Mouse (Mus musculus): ENCODE measurements around the gene Atp8a2. TPM values are rescaled to one million over a fixed set of nuclear protein-coding genes. Genes with fewer than 3 reads are reported as not detected.

Gene Atp8a2
- polyA plus RNA-seq, 1 experiment from 2014 or later: 6.1 TPM

DNA sequence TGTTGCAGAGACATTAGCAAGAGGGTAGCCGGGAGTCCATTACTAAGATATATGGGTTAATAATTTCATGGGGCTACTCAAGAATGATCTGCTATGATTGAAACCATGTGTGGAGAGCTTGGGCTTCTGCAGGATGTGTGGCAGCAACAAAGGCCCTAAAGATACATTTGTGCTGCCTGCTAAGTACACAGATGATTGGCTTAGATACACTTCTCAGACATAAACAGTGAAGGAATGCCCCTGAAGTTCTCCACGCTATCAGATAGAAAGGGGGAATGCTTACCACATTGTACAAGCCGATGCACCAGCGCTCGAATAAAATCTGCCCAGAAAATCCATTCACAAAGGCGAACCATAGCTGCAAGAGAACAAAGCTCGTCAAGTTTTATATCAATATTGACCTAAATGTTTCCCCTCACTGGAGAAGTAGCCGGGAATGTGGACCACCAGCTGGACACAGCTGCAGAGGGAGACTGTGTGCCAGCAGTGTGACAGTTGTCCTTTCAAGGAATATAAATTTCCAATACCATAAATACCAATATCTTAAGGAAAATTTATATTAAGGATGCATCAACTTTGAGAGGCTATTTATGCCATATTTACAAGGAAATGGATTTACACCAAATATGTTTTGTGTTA lies 394.9 kb downstream of the Atp8a2 start:
- H3K36me3 ChIP-seq: no peaks in the 10 kb centered on the region
- H3K27me3 ChIP-seq: no peaks in the 10 kb centered on the region
- WGBS: 46% methylated on average over 8 of the region's 8 CpGs
- H3K27ac ChIP-seq: no peak overlapping the region
- H3K4me3 ChIP-seq: no peak overlapping the region
- ATAC-seq (ENCODE audit: insufficient number of reproducible peaks, insufficient read depth, low FRiP score, low TSS enrichment): no peak
- no peak overlapping the region for H3K9ac ChIP-seq
- no peaks in the 10 kb centered on the region for H3K9me3 ChIP-seq
- no peak overlapping the region for H3K4me2 ChIP-seq (replicated peaks)
- peaks cover 10% of the 10 kb centered on the region; the same call in 1 of the 2 replicates for H3K4me1 ChIP-seq

DNA sequence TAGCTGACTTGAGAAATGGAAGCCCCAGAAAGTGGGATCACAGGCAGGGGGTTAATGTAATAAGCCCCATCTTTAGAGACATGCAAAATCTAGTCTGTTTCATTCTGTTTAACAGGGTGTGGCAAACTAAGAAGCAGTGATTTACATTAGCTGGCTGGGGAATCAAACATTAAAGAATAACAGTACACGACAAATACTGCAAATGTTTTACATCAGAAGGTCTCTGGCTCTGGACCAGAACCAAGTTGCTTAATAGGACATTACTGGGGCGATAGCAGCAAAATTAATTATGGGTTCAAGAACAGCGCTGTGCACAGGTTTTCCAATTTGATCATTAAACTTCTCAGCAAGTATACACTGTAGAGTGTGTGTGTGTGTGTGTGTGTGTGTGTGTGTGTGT lies 397.5 kb downstream of the Atp8a2 start:
- H3K4me1 ChIP-seq: no peaks in the 10 kb centered on the region
- H3K27me3 ChIP-seq: no peaks in the 10 kb centered on the region
- no peak overlapping the region for H3K4me3 ChIP-seq
- no peak for ATAC-seq (ENCODE audit: insufficient number of reproducible peaks, insufficient read depth, low FRiP score, low TSS enrichment)
- no peak overlapping the region for H3K27ac ChIP-seq
- H3K4me2 ChIP-seq (replicated peaks): no peak overlapping the region
- H3K36me3 ChIP-seq: no peaks in the 10 kb centered on the region
- no peak overlapping the region for H3K9ac ChIP-seq
- WGBS: 84% methylated on average over 3 of the region's 3 CpGs
- no peaks in the 10 kb centered on the region for H3K9me3 ChIP-seq

DNA sequence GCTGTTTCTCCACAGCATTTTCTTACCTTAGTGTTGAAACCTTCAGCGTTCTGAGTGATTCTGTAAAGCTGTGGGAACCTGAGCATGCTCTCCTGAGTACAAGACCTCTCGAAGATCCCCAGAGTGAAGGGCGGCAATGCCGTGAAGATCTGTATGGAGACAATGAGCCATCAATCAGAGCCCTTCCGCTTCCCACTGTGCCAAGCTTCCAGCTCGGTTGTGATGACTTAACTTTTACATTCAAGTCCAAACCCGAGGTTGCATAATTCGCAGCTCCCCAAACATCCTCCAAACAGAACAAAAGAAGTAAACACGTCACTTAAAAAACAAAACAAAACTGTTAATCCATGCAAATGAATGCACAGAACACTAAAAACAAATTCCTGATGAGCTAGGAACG lies 403.1 kb downstream of the Atp8a2 start:
- Histone ChIP-seq H3K27ac (no peak overlapping the region), H3K27me3 (no peaks in the 10 kb centered on the region), H3K9me3 (no peaks in the 10 kb centered on the region), H3K9ac (no peak overlapping the region), H3K4me1 (no peaks in the 10 kb centered on the region), H3K4me2 (replicated peaks) (no peak overlapping the region), H3K4me3 (no peak overlapping the region), H3K36me3 (no peaks in the 10 kb centered on the region)
- 66% methylated on average over 10 of the region's 10 CpGs for WGBS
- no peak for ATAC-seq (ENCODE audit: insufficient number of reproducible peaks, insufficient read depth, low FRiP score, low TSS enrichment)

DNA sequence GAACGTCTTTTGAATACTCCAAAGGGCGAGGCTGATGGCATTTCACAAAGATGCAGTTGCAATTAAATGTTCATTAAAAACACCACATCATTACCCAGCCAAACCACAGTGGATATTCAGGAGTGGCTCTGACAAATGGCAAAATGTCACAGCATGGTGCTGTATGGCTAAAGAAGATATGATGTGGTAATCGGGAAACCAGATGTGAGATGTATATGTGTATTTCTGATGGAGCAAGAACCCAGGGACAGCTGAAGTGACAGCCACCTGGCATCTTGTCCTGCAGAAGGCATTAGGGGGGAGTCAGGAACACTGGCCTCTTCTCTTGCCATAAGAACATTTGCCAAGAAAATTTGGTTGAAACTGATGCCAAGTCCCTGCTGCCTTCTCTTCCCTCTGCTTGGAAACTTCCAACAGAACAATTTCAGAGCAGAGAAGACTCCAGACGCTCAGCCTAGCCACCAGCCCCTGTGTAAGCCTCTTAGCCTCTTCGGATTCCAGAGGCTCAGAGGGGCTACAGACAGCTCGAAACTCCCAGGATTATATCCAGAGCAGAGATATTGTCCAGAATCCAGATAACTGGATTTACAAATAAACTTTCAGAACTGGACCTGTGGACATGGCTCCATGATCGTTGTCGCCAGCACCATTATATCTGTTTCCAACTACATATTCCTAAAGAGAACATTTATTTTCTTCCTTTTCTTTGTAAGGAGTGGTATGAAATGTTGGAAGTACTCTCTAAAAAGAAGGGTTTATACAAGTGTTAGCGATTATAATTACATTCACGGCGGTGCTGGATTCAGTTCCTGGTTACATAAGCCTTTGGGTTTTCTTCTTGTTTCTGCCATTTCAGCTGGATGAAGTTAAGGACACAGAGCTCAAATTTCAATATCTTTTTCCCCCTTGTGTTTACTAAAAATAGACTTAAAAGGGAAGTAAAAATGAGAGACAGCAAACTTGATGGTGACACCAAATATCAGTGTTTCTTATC lies 413.3 kb downstream of the Atp8a2 start:
- H3K9me3 ChIP-seq: no peaks in the 10 kb centered on the region
- no peak overlapping the region for H3K4me2 ChIP-seq (replicated peaks)
- 65% methylated on average over 11 of the region's 11 CpGs for WGBS
- H3K36me3 ChIP-seq: no peaks in the 10 kb centered on the region
- no peak overlapping the region for H3K4me3 ChIP-seq
- no peak overlapping the region for H3K9ac ChIP-seq
- H3K27me3 ChIP-seq: no peaks in the 10 kb centered on the region
- no peak for ATAC-seq (ENCODE audit: insufficient number of reproducible peaks, insufficient read depth, low FRiP score, low TSS enrichment)
- 0 out of 2 replicates have a peak overlapping the region, but pooled peaks have one; percentile 11 for H3K27ac ChIP-seq
- H3K4me1 ChIP-seq: peaks cover 4% of the 10 kb centered on the region; the same call in 1 of the 2 replicates

DNA sequence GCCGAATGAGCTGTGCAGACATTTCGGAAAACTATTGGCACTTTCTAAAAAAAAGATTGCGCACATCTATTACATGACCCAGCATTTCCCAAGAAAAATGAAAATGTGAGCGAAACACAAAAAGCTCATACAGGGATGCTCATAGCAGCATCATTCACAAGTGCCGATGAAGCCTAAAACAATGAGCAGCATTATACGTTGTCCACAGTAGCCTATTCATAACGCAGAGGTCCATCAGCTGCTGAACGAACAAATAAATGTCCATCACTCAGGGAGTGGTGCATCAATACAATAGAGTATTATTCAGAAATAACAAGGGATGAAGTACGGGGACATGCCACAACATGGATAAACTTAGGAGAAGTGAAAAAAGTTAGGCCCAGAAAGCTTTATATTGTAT lies 416.6 kb downstream of the Atp8a2 start:
- Histone ChIP-seq H3K4me2 (replicated peaks) (no peak overlapping the region), H3K9ac (no peak overlapping the region), H3K9me3 (no peaks in the 10 kb centered on the region), H3K27me3 (no peaks in the 10 kb centered on the region), H3K36me3 (no peaks in the 10 kb centered on the region), H3K4me3 (no peak overlapping the region), H3K4me1 (peaks cover 4% of the 10 kb centered on the region; the same call in 1 of the 2 replicates), H3K27ac (no peak overlapping the region)
- no peak for ATAC-seq (ENCODE audit: insufficient number of reproducible peaks, insufficient read depth, low FRiP score, low TSS enrichment)
- WGBS: 48% methylated on average over 9 of the region's 9 CpGs

DNA sequence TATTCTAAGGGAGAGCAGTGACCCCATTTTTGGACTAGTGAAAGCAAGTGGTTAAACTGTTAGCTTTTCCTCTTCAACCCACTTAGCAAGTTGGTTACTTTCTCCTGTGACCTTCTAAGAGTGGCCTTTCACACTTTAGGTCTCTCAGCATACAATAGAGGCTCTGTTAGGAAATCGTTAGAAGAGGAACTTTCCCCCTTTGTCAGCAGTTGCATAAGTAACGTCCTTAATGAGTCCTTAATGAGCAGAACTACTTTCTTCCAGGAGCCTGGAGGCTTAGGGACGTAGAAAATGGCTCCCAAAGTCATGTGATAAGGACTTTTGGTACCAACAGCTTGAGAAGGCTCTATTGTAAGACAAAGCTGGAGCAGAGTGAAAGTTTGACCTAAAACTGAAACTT lies 434.8 kb downstream of the Atp8a2 start:
- Histone ChIP-seq H3K4me2 (replicated peaks) (no peak overlapping the region), H3K4me3 (no peak overlapping the region), H3K27ac (no peak overlapping the region), H3K9ac (no peak overlapping the region), H3K27me3 (no peaks in the 10 kb centered on the region), H3K36me3 (no peaks in the 10 kb centered on the region), H3K4me1 (peaks cover 17% of the 10 kb centered on the region), H3K9me3 (no peaks in the 10 kb centered on the region)
- ATAC-seq (ENCODE audit: insufficient number of reproducible peaks, insufficient read depth, low FRiP score, low TSS enrichment): no peak
- WGBS: 32% methylated on average over 3 of the region's 3 CpGs

DNA sequence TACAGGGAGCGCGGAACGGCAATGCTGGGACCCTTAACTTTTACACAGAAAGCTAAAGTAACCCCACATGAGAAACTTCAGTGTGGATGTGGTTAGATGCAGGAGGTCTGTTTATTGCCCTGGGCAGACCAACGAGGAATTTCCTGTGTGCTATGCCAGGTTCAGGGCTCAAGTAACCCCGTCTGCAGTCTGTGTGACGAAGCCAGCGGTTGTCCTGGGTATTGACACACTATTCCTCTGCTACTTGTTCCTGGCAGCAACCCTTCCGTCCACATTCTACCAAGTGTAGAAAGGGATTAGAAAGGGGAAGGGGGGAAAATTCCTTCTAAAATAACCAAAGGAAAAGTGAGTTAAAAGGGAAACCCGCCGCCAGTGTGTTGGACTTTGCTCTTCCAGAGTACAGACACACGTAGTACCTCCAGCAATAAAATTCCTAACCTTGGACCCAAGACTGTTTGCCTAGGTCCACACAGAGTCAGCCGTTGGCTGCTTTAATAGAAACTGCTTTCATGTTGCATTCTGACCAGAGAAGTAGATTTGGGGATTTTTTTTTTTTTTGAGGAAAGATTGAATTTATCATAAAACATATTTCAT lies 437.0 kb downstream of the Atp8a2 start:
- Histone ChIP-seq H3K27me3 (no peaks in the 10 kb centered on the region), H3K4me3 (no peak overlapping the region), H3K9ac (no peak overlapping the region), H3K36me3 (no peaks in the 10 kb centered on the region), H3K4me2 (replicated peaks) (peak overlapping the region; percentile 5; the same call in 1 of the 2 replicates), H3K4me1 (peaks cover 22% of the 10 kb centered on the region), H3K9me3 (no peaks in the 10 kb centered on the region), H3K27ac (peak overlapping the region; percentile 66; the same call in 1 of the 2 replicates)
- ATAC-seq (ENCODE audit: insufficient number of reproducible peaks, insufficient read depth, low FRiP score, low TSS enrichment): no peak
- 31% methylated on average over 12 of the region's 12 CpGs for whole genome bisulfite sequencing

DNA sequence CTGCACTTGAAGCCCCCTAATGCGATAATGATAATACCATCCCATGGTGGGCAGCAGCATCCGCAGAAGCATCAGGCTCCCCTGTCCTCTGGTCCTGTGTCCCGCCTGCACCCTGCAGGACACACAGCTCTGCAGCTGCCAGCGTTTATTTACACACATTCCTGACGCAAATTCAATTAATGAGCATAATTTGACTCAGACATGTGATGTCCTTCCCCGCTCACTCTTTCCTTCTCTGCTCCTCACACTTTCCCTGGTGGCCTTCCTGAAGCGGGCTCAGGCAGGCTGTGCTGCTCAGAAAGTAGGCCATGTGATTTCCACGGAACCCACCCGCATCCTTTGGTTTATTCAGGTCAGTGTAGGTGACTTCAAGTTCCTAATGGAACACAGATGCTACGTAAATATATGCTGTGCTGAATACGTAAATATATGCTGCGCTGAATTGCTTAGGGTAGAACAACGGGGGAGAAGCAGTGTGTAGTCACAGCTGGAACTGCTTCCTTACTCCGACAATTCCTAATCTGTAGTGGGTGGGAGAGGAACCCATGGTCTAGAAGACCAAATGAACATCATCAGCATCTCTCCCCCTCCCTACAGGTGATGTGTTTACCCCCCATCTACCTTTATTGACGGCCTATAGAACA lies 437.7 kb downstream of the Atp8a2 start:
- H3K4me1 ChIP-seq: peaks cover 22% of the 10 kb centered on the region
- no peaks in the 10 kb centered on the region for H3K36me3 ChIP-seq
- peak overlapping the region; percentile 66; the same call in 1 of the 2 replicates for H3K27ac ChIP-seq
- 33% methylated on average over 15 of the region's 15 CpGs for WGBS
- no peaks in the 10 kb centered on the region for H3K9me3 ChIP-seq
- no peaks in the 10 kb centered on the region for H3K27me3 ChIP-seq
- no peak overlapping the region for H3K4me3 ChIP-seq
- no peak overlapping the region for H3K9ac ChIP-seq
- peak overlapping the region; percentile 5; the same call in 1 of the 2 replicates for H3K4me2 ChIP-seq (replicated peaks)
- ATAC-seq (ENCODE audit: insufficient number of reproducible peaks, insufficient read depth, low FRiP score, low TSS enrichment): 0 out of 2 replicates have a peak, but pooled peaks have one; percentile 42

DNA sequence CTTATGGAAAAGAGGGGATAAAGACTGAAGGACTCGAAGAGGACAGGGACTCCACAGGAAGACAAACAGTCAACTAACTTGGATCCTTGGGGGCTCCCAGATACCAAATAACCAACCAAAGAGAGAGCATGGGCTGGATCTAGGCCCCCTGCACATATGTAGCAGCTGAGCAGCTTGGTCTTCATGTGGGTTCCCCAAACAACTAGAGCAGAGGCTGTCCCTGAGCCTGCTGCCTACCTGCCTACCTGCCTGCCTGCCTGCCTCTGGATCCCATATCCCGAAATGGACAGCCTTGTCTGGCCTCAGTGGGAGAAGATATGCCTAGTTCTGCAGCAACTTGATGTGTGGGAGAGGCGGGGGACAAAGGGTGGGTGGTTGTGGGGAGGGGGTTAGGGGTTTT lies 444.6 kb downstream of the Atp8a2 start:
- Histone ChIP-seq H3K9me3 (no peaks in the 10 kb centered on the region), H3K4me2 (replicated peaks) (no peak overlapping the region), H3K4me3 (no peak overlapping the region), H3K36me3 (no peaks in the 10 kb centered on the region), H3K4me1 (0 out of 2 replicates have a peak, but pooled peaks cover 5% of the 10 kb centered on the region), H3K27ac (no peak overlapping the region), H3K27me3 (no peaks in the 10 kb centered on the region), H3K9ac (no peak overlapping the region)
- 84% methylated on average over 3 of the region's 3 CpGs for WGBS
- ATAC-seq (ENCODE audit: insufficient number of reproducible peaks, insufficient read depth, low FRiP score, low TSS enrichment): no peak

DNA sequence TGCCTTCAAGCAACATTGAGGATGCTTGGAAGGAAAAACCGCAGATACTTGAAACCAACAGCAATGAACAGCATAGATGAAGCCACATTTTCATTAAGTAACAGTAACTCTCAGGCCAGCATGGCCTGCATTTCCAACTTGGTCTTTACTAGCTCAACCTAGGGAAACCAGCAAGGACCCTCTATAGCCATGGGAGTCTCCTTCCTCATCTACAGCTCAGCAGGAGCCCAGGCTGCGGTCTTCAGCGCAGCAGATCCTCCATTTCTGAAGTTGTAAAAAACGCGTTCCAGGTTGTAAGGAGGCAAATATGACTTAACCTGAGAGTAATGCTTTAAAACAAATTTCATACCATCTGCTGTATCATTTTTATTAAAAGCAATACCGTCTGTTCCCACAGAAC lies 447.0 kb downstream of the Atp8a2 start:
- WGBS: 80% methylated on average over 6 of the region's 6 CpGs
- Histone ChIP-seq H3K9me3 (no peaks in the 10 kb centered on the region), H3K9ac (no peak overlapping the region), H3K4me1 (peaks cover 5% of the 10 kb centered on the region; the same call in 1 of the 2 replicates), H3K4me3 (no peak overlapping the region), H3K27ac (no peak overlapping the region), H3K27me3 (no peaks in the 10 kb centered on the region), H3K36me3 (no peaks in the 10 kb centered on the region), H3K4me2 (replicated peaks) (no peak overlapping the region)
- ATAC-seq (ENCODE audit: insufficient number of reproducible peaks, insufficient read depth, low FRiP score, low TSS enrichment): no peak

DNA sequence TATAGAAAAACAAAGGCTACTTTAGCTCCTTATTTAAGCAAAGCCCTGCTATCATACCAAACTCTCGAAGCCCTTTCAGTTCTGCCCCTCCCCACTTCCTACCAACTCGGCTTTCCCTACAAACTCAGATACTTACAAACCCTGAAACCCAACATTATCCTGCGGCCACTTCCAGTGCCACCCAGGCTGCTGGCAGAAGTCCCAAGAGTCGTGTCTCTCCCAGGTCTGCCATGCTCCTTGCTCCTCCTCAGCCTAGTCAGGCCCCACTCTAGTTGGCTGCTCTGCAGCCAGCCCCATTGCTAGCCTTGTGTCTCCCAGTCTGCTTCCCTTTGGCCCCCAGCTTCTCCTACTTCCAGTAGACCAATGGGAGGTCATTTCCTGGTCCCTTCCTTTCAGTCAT lies 451.3 kb downstream of the Atp8a2 start:
- H3K27ac ChIP-seq: no peak overlapping the region
- no peak overlapping the region for H3K4me3 ChIP-seq
- H3K27me3 ChIP-seq: no peaks in the 10 kb centered on the region
- no peak for ATAC-seq (ENCODE audit: insufficient number of reproducible peaks, insufficient read depth, low FRiP score, low TSS enrichment)
- no peak overlapping the region for H3K4me2 ChIP-seq (replicated peaks)
- H3K9me3 ChIP-seq: no peaks in the 10 kb centered on the region
- WGBS: 70% methylated on average over 4 of the region's 4 CpGs
- H3K36me3 ChIP-seq: no peaks in the 10 kb centered on the region
- H3K4me1 ChIP-seq: peaks cover 5% of the 10 kb centered on the region; the same call in 1 of the 2 replicates
- no peak overlapping the region for H3K9ac ChIP-seq

Measured in embryonic facial prominence, embryonic 12.5 days (tissue).